In genomic region chr9:91386891-91387739, GRCm38 (mm10) we compare ENCODE assay signal across 14 mouse cellular contexts. TPM values are rescaled to one million over a fixed set of nuclear protein-coding genes. Genes with fewer than 3 reads are reported as not detected.
A peak's percentile ranks its signal among the peaks of the same experiment; 100 is the strongest.
DNase-seq lines count a peak whose midpoint lies in the region; ATAC-seq and TF ChIP-seq lines count a peak whose summit lies in the region.
"Had no signal": no experiment of that assay in that cellular context is flagged by ENCODE, and none has a peak within 500 bp of the region (broad histone marks: within the 10 kb centered on the region; RNA-seq: fewer than 3 reads in every experiment).

No protein-coding gene starts in this region.

- TF ChIP-seq CTCF in layer of hippocampus, adult 2 months (conservative IDR thresholded peaks at IDR 0.05): no peak
- no peak for TF ChIP-seq CTCF in heart, adult 2 months (IDR thresholded peaks at IDR 0.05)

- ATAC-seq in hindbrain, embryonic 16.5 days: no peak
- ATAC-seq in neural tube, embryonic 12.5 days (ENCODE audit: low FRiP score, low read depth): peak; percentile 42

- no peak for DNase-seq in layer of hippocampus, adult 2 months (ENCODE audit: low spot score in 2 of 2)
- DNase-seq in layer of hippocampus, postnatal 25 days (ENCODE audit: extremely low spot score in 1 of 2, low spot score in 1 of 2): no peak
- DNase-seq in forebrain, embryonic 10.5 days (ENCODE audit: extremely low spot score, low spot score): peak; percentile 63
- DNase-seq in spleen, adult 12 weeks (ENCODE audit: low spot score): no peak
- no peak for DNase-seq in heart, adult 2 months
- no peak for DNase-seq in urinary bladder, adult 2 months (ENCODE audit: low spot score)
- DNase-seq: adrenal gland, postnatal 10 days; kidney, adult 8-10 months had no signal

- no peak for TF ChIP-seq POLR2A in heart, adult 2 months (IDR thresholded peaks at IDR 0.05; ENCODE audit: insufficient read depth, low read depth, low read length)

- peak overlapping the region; percentile 20; the same call in 1 of the 2 replicates for H3K27ac ChIP-seq in layer of hippocampus, adult 2 months
- peak overlapping the region; percentile 99 for H3K27ac ChIP-seq in forebrain, embryonic 10.5 days
- H3K27ac ChIP-seq in hindbrain, embryonic 16.5 days (ENCODE audit: low read depth, low read length): peak overlapping the region; percentile 79
- peak overlapping the region; percentile 69 for H3K27ac ChIP-seq in neural tube, embryonic 12.5 days
- no peak overlapping the region for H3K27ac ChIP-seq in heart, adult 2 months
- H3K27ac ChIP-seq: heart, embryonic 15.5 days; liver, embryonic 14.5 days; stomach, embryonic 15.5 days had no signal

- intact Hi-C loops in heart, adult 2 months (cut with DNase I): no loop called here

- under 1% methylated on average over 31 of the region's 31 CpGs for WGBS in forebrain, embryonic 10.5 days
- 3% methylated on average over 31 of the region's 31 CpGs for WGBS in hindbrain, embryonic 16.5 days
- under 1% methylated on average over 31 of the region's 31 CpGs for WGBS in neural tube, embryonic 12.5 days
- 2% methylated on average over 31 of the region's 31 CpGs for WGBS in heart, adult 2 months

- no peaks in the 10 kb centered on the region for H3K79me2 ChIP-seq in heart, adult 2 months (replicated peaks; ENCODE audit: control insufficient read depth, insufficient read depth, low read length)

- no peaks in the 10 kb centered on the region for H3K36me3 ChIP-seq in forebrain, embryonic 10.5 days (replicated peaks)
- H3K36me3 ChIP-seq in hindbrain, embryonic 16.5 days (ENCODE audit: control insufficient read depth, insufficient read depth, low read length): no peaks in the 10 kb centered on the region
- H3K36me3 ChIP-seq in neural tube, embryonic 12.5 days: no peaks in the 10 kb centered on the region
- no peaks in the 10 kb centered on the region for H3K36me3 ChIP-seq in heart, adult 2 months (ENCODE audit: control insufficient read depth, insufficient read depth, low read length)
- H3K36me3 ChIP-seq: heart, embryonic 15.5 days; stomach, embryonic 15.5 days had no signal

- TF ChIP-seq EP300 in heart, adult 2 months (IDR thresholded peaks at IDR 0.05; ENCODE audit: insufficient read depth, low read depth, low read length): no peak

- H3K27me3 ChIP-seq in forebrain, embryonic 10.5 days (ENCODE audit: poor library complexity, severe bottlenecking): peaks cover 100% of the 10 kb centered on the region
- peaks cover 44% of the 10 kb centered on the region for H3K27me3 ChIP-seq in hindbrain, embryonic 16.5 days (replicated peaks; ENCODE audit: control insufficient read depth, insufficient read depth, low read length)
- H3K27me3 ChIP-seq in neural tube, embryonic 12.5 days (replicated peaks): peaks cover 70% of the 10 kb centered on the region
- H3K27me3 ChIP-seq in heart, adult 2 months (ENCODE audit: control insufficient read depth, insufficient read depth, low read length): peaks cover 30% of the 10 kb centered on the region

- peak overlapping the region; percentile 47 for H3K4me2 ChIP-seq in hindbrain, embryonic 16.5 days (ENCODE audit: low read length)
- H3K4me2 ChIP-seq in neural tube, embryonic 12.5 days (replicated peaks): peak overlapping the region; percentile 81
- H3K4me2 ChIP-seq: heart, embryonic 15.5 days; stomach, embryonic 15.5 days had no signal

- no peak overlapping the region for H3K4me3 ChIP-seq in layer of hippocampus, adult 2 months
- H3K4me3 ChIP-seq in forebrain, embryonic 10.5 days: peak overlapping the region; percentile 73
- H3K4me3 ChIP-seq in hindbrain, embryonic 16.5 days (ENCODE audit: low read length): peak overlapping the region; percentile 6
- peak overlapping the region; percentile 11 for H3K4me3 ChIP-seq in neural tube, embryonic 12.5 days
- no peak overlapping the region for H3K4me3 ChIP-seq in heart, adult 2 months
- H3K4me3 ChIP-seq: heart, embryonic 15.5 days; stomach, embryonic 15.5 days had no signal

- H3K9ac ChIP-seq in hindbrain, embryonic 16.5 days (ENCODE audit: low read depth, low read length): peak overlapping the region; percentile 5
- H3K9ac ChIP-seq in neural tube, embryonic 12.5 days: peak overlapping the region; percentile 41; the same call in 1 of the 2 replicates
- no peak overlapping the region for H3K9ac ChIP-seq in heart, adult 2 months (ENCODE audit: low read depth, low read length)
- H3K9ac ChIP-seq: heart, embryonic 15.5 days; liver, embryonic 14.5 days; stomach, embryonic 15.5 days had no signal

- H3K9me3 ChIP-seq in forebrain, embryonic 10.5 days: no peaks in the 10 kb centered on the region
- no peaks in the 10 kb centered on the region for H3K9me3 ChIP-seq in hindbrain, embryonic 16.5 days (ENCODE audit: control insufficient read depth, low read length)
- no peaks in the 10 kb centered on the region for H3K9me3 ChIP-seq in neural tube, embryonic 12.5 days
- H3K9me3 ChIP-seq: heart, embryonic 15.5 days; stomach, embryonic 15.5 days had no signal

- H3K4me1 ChIP-seq in forebrain, embryonic 10.5 days: peaks cover 83% of the 10 kb centered on the region
- no peaks in the 10 kb centered on the region; the same call in 1 of the 2 replicates for H3K4me1 ChIP-seq in hindbrain, embryonic 16.5 days (ENCODE audit: control insufficient read depth, insufficient read depth, low read depth, low read length)
- peaks cover 23% of the 10 kb centered on the region for H3K4me1 ChIP-seq in neural tube, embryonic 12.5 days
- no peaks in the 10 kb centered on the region for H3K4me1 ChIP-seq in heart, adult 2 months (ENCODE audit: control insufficient read depth, insufficient read depth, low read length)
- H3K4me1 ChIP-seq: heart, embryonic 15.5 days; stomach, embryonic 15.5 days had no signal

RNA-seq across cellular contexts. Expression of gene Zic1, which starts 21.5 kb away (rescaled TPM):
- total RNA-seq in layer of hippocampus, adult 2 months (2021): 10 to 100 TPM; 12.1 to 18.4 TPM
- total RNA-seq in layer of hippocampus, postnatal 25 days (2021): 10 to 100 TPM; 10.1 to 13.2 TPM
- 6.2 and 8.9 TPM in 2 replicates for polyA plus RNA-seq in forebrain, embryonic 10.5 days (2016; fragmentation: Nextera tagmentation; extraction: Ambion mirVana)
- 11.4 and 14.6 TPM in 2 replicates for polyA plus RNA-seq in hindbrain, embryonic 16.5 days (2015; fragmentation: Nextera tagmentation; extraction: Ambion mirVana)
- 19.0 and 19.9 TPM in 2 replicates for polyA plus RNA-seq in neural tube, embryonic 12.5 days (2016; fragmentation: Nextera tagmentation; extraction: Ambion mirVana)
- not detected for total RNA-seq in heart, adult 2 months (2021)
- 0.08 TPM in 1 of 2 replicates, not detected in the other for polyA plus RNA-seq in heart, adult 2 months (2012; rRNA removed)
- 0.03 and 0.08 TPM in 2 replicates for polyA plus RNA-seq in urinary bladder, adult 2 months (2012; rRNA removed)
- total RNA-seq: megakaryocyte, adult 5-6 weeks had no signal

RNA-seq across cellular contexts. Expression of gene Zic4, which starts 24.9 kb away (rescaled TPM):
- 1 to 10 TPM; 2.8 to 3.3 TPM for total RNA-seq in layer of hippocampus, adult 2 months (2021)
- 1 to 10 TPM; 2.0 to 2.1 TPM for total RNA-seq in layer of hippocampus, postnatal 25 days (2021)
- 24.8 and 41.8 TPM in 2 replicates for polyA plus RNA-seq in forebrain, embryonic 10.5 days (2016; fragmentation: Nextera tagmentation; extraction: Ambion mirVana)
- polyA plus RNA-seq in hindbrain, embryonic 16.5 days (2015; fragmentation: Nextera tagmentation; extraction: Ambion mirVana): 62.4 and 67.4 TPM in 2 replicates
- 62.8 and 66.6 TPM in 2 replicates for polyA plus RNA-seq in neural tube, embryonic 12.5 days (2016; fragmentation: Nextera tagmentation; extraction: Ambion mirVana)
- not detected for total RNA-seq in heart, adult 2 months (2021)
- polyA plus RNA-seq in heart, adult 2 months (2012; rRNA removed): not detected in 2 replicates
- polyA plus RNA-seq in urinary bladder, adult 2 months (2012; rRNA removed): 0.01 TPM in 1 of 2 replicates, not detected in the other
- total RNA-seq: adrenal gland, postnatal 10 days; megakaryocyte, adult 5-6 weeks had no signal
- polyA plus RNA-seq: heart, embryonic 15.5 days had no signal

Comparison
In these comparisons a context has a peak if more than half of its experiments do, and no peak if none do; other contexts are left out.
1. H3K4me3 ChIP-seq: peak in forebrain, embryonic 10.5 days (single experiment), hindbrain, embryonic 16.5 days (single experiment) and neural tube, embryonic 12.5 days (single experiment); none in layer of hippocampus, adult 2 months (single experiment) and heart, adult 2 months (single experiment).
2. RNA of gene Zic4, which starts 24.9 kb away (polyA plus RNA-seq): 62.4 to 67.4 TPM in hindbrain, embryonic 16.5 days, 62.8 to 66.6 TPM in neural tube, embryonic 12.5 days and 24.8 to 41.8 TPM in forebrain, embryonic 10.5 days; not detected in heart, adult 2 months and 0.01 TPM in urinary bladder, adult 2 months; every median in the first group is over 10 times any median in the second.